Mouse (Mus musculus) right cerebral cortex, postnatal 14 days (tissue): ENCODE measurements around the gene Fuca1.

Experiments
- DNase-seq: peaks from one replicate; pipeline ENCODE4 v3.0.0; 2022

Gene Fuca1

GRCm38 (mm10) chr4:135920304-135921241, at the start of gene Fuca1:
TSS of gene Fuca1 (plus strand) at chr4:135920735.
- peak; percentile 95 for DNase-seq

GRCm38 (mm10) chr4:135872015-135872414, 48.5 kb upstream of the Fuca1 start:
- DNase-seq, result no peak

GRCm38 (mm10) chr4:135872589-135873391, 47.7 kb upstream of the Fuca1 start:
- DNase-seq, result no peak

DNA sequence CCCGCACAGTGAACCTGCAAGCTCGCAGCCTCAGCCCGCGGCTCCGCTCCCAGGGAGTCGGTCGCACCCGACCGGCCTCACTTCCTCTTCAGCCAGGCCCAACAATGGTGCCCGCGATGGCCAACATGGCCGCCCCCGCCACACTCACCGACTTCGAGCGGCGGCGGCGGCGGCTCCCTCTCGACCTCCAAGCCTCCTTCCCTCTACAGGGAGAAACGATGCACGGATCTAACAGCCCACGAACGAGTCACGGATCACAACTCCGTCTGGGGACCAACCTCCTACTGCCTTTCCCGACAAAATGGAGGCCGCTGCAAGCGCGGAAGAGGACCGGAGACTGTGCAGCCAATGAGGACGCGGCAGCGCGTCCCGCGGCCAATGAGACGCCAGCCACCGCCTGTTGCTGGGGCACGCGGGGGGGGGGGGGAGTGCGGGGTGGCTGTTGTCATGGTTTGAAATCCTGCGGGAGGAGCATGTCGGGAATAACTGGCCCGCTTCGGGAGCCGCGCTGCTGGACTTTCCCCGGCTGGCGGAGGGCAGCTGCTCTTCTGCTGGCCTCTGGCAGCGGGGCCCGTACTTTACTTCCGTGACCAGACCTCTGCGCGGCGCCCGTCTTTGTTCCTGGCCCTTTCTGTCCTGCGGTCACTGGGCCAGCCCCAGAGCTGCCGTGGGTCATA, 46.9 kb upstream of the Fuca1 start, which contains the start of gene Pnrc2:
Pnrc2 (minus strand) TSS at position 325 of the 677 bp plus-strand sequence.
- peak; percentile 88 for DNase-seq

DNA sequence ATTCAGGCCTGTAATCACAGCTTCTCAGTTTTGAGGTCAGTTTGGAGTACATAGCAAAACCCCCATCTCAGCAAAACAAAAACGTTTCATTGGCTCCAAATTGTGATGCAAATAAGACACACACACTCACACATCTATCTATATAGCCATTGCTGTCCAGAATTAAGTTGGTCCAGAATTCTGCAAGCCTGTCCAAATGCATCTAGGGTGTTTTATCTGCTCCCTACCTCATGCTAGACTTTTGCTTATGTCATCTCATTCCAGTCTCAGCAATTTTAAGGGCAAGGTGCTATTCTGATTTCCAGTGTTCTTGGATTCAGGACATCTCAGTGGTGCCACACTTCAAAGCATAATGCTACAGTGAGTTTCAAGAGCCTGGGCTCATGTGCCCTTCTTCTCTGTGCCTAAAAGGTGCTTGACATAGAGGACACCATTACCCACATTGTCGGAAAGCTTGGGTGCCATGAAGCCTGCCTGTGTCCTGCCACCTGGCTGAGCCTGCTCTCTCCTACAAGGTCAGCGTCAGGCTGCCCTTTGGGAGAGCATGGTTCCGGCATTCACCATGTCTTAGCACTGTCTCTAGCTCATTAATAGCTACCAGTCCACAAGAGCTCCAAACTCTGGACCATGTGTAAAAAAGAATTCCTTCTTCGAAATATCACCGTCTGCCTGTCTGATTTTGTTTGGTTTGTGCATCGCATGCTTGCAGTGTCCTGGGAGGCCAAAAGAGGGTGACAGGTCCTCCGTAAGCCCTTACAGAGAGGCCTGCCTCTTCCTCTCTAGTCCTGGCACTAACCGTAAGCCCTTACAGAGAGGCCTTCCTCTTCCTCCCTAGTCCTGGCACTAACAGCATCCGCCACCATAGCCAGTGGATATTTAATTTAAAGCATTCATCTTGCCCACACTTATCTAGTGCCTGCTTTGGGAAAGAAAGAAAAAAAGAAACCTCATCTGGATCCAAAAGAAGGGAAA, 45.7 kb upstream of the Fuca1 start:
- DNase-seq, result no peak

GRCm38 (mm10) chr4:135875546-135875945, 45.0 kb upstream of the Fuca1 start:
- DNase-seq, result no peak

- peak; percentile 38 for DNase-seq
Observed at GRCm38 (mm10) chr4:135875991-135876582, 44.4 kb upstream of the Fuca1 start.

DNA sequence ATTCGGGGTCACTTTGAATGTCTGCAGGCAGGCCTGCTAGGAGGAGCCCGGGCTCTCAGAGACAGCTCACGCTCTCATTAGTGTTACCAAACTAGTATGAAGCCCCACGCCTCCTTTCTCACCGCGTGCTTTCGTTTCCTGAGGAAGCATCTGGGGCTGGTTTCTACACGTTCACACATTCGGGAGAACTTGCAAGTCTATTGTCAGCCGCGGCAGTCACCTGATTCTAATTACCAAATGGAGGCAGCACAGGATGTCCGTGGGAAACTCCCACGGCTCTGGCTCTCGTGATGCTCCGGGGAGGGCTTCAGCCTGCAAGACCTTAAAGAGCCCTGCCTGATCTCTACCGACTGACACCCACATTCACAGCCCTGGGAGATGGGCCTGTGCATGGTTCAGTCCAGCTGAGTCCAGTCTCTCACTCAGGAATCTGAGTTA, 43.9 kb upstream of the Fuca1 start:
- peak; percentile 57 for DNase-seq

GRCm38 (mm10) chr4:135877742-135878141, 42.8 kb upstream of the Fuca1 start:
- DNase-seq, result no peak

- no peak for DNase-seq
Observed at GRCm38 (mm10) chr4:135879021-135879420, 41.5 kb upstream of the Fuca1 start.

DNA sequence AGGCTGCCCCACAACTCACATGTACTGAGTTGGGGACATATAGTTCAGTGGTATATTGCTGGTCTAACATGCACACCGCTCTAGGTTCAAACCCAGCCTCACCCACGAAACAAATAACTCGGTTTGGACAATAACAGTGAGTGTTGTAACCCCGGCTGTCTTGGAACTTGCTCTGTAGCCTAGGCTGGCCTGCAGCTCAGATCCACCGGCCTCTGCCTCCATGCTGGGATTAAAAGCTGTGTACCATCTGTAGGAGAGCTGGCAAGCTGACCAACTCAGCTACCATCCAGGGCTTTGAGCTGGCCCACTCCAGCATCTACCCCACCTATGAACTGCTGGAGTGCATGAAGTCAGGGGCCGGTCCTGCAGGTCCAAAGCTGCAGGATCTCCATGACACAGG, 40.5 kb upstream of the Fuca1 start:
- DNase-seq, result no peak

GRCm38 (mm10) chr4:135880576-135880975, 40.0 kb upstream of the Fuca1 start:
- no peak for DNase-seq

DNA sequence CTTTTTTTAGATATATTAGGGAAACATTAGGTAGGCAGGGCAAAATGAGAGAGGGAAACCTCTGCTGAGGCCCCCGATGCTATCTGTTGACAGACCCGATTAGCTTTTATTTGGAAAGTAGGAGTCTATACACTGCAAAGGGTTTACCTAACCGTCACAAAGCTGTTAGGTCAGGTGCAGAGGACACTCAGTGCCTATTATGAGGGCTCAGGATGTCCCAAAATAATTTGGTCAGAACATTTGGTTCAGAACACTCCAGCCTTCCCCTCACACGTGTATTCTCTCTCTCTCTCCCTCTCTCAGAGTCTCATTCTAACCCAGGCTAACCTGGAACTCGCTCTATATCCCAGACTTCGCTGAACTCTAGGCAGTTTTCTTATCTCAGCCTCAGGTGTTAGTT, 38.5 kb upstream of the Fuca1 start:
- no peak for DNase-seq

- DNase-seq, result no peak
Observed at GRCm38 (mm10) chr4:135883401-135883851, 37.1 kb upstream of the Fuca1 start.

DNA sequence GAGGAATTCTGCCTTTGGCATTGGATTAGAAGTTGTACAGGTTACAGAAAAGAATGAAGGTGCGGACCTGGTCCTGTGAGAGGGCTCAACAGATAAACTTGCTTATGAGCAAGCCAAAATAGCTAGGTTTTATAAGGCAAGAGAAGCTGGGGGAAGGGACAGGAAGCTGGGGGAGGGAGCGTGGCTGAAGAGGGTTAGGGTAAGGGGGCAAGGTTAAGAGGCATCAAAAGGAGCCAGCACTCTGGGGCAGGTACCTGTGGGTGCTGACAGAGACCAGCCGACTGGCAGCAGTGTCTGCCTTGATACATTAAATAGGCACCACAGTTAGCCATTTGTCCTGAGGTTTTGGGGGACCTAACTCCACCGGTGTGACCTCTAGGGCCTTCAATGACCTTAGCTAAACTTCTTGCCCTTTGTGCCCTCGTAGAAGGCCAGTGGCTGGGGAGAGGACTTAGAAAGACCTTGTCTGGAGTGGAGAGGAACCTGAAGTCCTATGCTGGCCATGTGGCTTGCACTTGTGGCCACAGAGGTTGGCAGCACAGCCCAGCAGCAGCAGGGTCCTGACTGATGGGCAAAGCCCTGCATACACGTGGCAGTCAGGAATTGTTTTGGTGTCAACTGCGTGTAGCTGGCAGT, 36.5 kb upstream of the Fuca1 start:
- no peak for DNase-seq

GRCm38 (mm10) chr4:135884531-135884930, 36.0 kb upstream of the Fuca1 start:
- no peak for DNase-seq

DNA sequence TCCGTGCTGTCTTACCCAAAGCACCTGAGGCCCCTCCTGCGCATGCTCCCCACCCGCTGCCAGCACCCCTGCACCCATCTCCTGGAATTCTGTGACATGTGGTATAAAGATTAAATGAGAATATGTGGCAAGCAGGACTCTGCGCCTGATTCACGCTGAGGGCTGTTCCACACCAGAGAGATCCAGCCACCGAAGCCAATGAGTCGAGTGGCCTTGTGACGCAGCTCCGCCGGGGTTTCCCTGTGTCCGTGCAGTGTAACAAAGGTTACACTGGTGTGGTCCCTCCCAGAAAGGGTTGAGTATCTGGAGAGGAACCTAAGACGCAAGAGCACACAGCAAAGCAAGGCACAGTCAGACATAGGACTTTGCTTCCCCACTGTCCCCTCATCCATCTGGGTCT, 34.9 kb upstream of the Fuca1 start:
- no peak for DNase-seq

- DNase-seq, result no peak
Observed at GRCm38 (mm10) chr4:135886184-135886583, 34.4 kb upstream of the Fuca1 start.

GRCm38 (mm10) chr4:135888448-135889057, 32.0 kb upstream of the Fuca1 start:
- no peak for DNase-seq

DNA sequence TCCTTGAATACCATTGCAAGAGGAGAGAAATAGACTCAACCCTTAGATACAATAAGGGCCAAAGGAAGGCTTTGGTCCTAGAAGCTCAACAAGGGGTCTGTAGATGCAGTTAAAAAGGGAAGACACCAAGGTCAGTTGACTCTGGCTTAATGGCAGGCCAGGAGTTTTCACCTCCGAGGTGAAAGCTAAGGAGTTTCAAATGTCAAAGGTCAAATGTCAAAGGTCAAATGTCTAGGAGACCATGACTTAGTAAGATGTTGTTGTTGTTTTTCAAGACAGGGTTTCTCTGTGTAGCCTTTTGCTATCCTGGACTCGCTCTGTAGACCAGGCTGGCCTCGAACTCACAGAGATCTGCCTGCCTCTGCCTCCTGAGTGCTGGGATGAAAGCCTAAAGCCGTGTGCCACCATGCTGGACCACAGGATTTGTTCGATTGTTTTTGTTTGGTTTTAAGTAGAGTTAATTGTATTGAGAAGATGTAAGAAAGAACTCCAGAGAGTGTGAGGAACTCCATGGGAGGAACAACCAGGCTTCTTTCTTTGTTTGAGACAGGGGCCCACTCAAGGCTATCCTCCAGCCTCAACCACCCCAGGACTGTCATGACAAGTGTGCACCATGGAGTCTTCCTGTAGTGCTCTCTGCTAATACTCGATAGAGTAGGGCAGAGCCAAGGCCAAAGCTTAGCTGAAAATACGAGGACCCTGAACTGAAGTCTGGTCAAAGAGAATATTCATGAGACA, 31.2 kb upstream of the Fuca1 start:
- DNase-seq, result no peak
